Mouse (Mus musculus): ENCODE data around the gene Acpp.
"Not testable (repeated sequence)": the region's sequence is repeated elsewhere in the genome, so short reads cannot be mapped to it uniquely, and the experiment has no call there.

Gene Acpp

GRCm38 (mm10) chr9:104337183-104337931 is at the start of gene Acpp:
TSS of gene Acpp (minus strand) at chr9:104337748.
- in situ Hi-C loops (cut with MboI, MseI) = no loop called here

DNA sequence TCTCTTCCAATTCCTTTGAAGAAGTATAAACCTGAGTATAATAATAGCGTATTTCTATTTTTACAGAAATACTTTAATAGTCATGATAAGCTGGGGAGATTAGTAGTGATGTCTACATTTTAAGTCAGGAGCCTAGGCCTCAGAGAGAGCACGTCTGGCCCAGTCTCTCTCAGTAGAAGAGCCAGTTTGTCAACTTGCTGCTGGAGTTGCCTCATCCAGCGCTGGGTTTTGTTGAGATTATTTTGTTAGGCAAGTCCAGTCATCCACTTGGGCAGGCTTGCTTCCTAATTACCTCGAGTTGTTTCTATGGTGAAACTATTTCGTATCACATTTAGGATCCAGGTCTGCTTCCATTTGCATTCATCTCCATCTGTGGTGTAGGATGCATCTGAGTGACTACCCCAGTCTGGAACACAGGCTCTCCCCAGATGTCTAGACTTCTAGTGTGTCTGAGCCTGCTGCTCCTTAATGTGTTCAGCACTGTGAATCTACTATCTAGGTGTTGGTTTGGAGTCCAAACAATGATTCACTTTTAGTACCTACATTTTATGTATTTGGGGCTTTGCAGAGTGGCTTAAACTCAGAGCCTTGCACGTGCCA is 45.1 kb upstream of the Acpp start:
- in situ Hi-C loops (cut with MboI, MseI) = no loop called here

DNA sequence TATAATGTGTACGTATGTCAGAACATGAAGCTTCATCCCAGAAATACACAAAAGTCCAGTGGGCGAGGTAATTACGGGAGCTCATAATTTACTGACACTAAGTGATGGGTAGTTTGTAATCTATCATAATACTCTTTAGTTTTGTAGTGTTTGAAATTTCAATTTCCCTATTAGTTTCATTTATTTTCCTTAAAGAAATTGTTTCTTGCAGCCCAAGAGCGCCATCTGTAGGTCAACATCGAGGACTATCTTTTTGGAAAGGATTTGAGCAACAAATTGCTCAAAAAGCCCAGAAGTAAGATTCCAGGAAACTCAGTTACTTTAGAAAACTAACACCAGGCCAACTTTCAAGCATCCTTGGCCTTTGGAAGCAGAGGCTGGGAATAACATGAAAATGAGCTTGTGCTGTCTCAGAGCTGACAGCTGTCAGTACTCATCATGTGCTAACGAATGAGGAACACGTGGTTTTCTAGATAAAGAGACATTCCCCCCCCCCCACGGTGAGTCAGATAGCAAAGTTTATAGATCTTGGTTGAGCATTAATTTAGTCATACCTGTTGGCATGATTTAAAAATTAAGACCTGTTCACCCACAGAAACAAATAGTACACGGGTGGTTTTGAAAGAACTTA is 42.1 kb upstream of the Acpp start:
- in situ Hi-C loops (cut with MboI, MseI) = loop anchor here (5.0 kb wide), 1 partner anchor 62 kb away; no protein-coding TSS in a partner anchor

- in situ Hi-C loops (cut with MboI, MseI) = loop anchor here (5.0 kb wide), 1 partner anchor 58 kb away; no protein-coding TSS in a partner anchor
Measured at GRCm38 (mm10) chr9:104375573-104375972, 38.0 kb upstream of the Acpp start.

GRCm38 (mm10) chr9:104373253-104373652 is 35.7 kb upstream of the Acpp start:
- in situ Hi-C loops (cut with MboI, MseI) = no loop called here

DNA sequence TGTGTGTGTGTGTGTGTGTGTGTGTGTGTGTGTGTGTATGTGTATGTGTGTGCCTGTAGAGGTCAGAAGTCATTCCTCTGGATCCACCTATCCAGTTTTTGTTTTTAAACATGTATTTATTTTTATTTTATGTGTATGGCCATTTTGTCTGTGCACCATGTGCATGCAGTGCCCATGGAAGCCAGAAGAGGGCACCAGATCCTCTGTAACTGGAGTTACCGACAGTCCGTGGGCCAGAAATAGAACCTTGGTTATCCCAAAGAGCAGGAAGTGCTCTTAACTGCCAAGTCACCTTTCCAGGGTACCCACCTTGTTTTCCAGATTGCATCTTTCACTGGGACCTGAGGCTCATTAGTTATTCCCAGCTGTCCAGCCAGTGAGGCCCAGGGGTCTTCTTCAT is 29.4 kb upstream of the Acpp start:
- in situ Hi-C loops (cut with MboI, MseI) = no loop called here

DNA sequence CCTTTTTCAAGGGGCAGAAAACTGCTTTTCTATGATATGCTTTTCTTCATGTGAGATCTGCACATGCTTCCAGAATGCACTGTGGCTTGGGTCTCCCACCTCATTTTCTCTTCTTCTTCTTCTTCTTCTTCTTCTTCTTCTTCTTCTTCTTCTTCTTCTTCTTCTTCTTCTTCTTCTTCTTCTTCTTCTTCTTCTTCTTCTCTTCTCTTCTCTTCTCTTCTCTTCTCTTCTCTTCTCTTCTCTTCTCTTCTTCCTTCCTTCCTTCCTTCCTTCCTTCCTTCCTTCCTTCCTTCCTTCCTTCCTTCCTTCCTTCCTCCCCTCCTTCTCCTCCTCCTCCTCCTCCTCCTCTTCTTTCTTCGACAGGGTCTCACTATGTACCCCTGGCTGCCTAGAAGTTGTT is 24.4 kb upstream of the Acpp start:
- in situ Hi-C loops (cut with MboI, MseI) = not testable (repeated sequence)

DNA sequence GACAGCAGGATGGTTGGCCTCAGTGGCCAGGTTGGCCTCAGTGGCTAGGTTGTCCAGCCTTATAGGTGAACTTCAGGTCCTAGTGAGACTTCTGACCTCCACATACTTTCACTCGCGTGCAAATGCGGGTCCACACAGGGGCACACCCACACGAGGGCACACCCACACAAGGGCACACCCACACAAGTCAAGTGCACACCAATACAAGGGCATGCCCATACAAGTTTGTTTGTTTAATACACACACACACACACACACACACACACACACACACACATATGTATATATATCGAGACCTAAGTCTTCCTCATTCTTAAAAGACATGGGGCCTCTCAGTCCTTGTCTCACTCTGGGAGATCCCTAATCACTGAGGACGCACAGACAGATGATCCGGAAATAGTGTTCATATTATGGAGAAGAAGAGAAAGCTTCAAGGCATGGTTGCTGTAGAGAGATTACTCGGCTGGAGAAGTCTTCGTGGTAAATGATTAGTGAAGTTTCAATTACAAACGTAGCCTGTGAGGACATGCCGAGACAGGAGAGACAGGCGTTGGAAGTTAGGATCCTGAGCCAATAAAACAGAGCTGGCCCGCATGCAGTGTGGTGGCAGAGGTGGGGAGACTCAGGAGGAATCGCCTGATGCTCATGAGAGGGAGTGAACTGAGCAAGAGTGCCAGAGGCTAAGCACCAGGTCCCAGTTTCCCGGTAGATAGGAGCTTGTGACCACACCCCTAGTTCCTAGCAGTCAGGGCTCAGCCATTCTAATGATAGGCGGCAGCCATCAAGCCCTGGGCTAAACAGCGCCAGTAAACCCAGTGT is 23.7 kb upstream of the Acpp start:
- in situ Hi-C loops (cut with MboI, MseI) = no loop called here

DNA sequence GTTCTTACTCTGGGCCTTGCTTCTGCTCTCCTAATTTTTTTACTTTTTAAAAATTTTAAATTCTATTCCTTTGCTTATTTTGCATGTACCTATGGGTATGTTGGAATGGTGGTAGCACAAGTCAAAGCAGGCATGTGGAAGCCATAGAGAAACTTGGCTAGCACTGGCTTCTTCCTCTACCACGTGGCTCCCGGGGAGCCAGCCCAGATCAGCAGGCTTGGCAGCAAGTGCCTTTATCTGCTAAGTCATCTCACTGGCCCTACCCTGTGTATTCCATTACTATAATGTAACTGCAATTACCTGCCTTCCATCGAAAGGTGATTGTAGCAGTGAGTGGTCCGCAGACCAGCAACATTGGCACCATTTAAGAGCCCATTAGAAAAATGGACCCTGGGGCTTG is 22.8 kb upstream of the Acpp start:
- in situ Hi-C loops (cut with MboI, MseI) = no loop called here

GRCm38 (mm10) chr9:104355521-104356270 is 18.1 kb upstream of the Acpp start:
- in situ Hi-C loops (cut with MboI, MseI) = no loop called here

GRCm38 (mm10) chr9:104344136-104344535 is 6.6 kb upstream of the Acpp start:
- in situ Hi-C loops (cut with MboI, MseI) = no loop called here

- in situ Hi-C loops (cut with MboI, MseI) = no loop called here
Measured at GRCm38 (mm10) chr9:104339483-104339882, 1.9 kb upstream of the Acpp start.

DNA sequence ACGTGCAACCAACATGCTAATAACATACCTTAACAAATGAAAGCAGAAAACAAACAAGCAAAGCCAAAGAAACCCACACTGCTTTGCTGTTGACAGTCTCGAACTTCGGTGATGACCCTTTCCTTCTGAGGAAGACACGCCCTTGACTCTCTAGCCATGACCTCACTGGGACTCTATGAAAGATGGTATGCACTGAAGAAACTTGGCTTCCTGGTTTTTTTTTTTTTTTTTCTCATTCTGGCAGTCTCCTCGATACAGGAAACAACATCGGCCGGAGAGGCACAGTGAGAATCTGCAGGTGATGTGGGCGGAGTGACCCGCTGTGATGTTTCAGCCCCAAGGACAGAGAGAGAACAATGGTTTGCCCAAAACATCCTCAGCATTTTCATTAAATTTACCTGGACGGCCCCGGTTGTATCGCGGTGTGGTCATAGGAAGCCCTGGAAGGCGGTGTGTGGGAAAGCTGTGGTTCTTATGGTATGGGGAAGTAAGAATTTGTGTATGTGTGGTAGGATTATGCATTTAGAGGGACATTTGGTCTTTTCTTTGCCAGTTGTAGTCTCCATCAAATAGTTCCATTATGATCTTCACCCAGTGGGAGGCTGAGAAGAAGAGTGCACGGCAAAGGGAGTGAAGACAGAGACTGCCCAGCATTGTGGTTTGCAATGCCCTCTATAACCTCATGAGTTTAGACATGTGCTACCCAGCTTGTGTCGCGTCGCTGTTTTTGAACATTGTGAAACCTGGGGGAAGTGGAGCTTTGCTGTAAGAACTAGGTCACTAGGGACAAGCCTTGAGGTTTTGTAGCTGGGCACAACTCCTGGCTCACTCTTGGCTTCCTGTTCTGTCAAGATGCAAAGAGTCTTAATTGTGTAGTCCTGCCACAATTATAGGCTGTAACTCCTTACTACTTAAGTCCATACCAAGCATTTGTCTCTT is 1.2 kb upstream of the Acpp start:
- in situ Hi-C loops (cut with MboI, MseI) = no loop called here

DNA sequence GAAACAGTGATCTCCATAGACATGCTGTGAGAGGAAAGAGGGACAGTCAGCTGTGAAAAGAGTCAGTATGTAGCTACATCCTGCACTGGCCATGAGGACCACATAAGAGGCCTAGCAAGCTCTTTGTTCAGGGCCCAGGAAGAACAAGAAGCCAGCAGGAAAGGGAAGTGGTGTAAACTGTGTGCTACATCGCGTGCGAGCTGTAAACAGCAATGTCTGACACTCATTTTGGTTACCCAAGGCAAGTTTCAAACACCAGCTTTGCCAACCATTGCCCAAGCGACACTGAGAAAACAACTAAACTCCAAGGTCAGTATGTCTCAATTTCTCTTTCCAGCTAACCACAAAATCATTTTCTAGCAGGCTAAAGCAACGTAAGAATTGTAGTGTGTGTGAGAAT is 6.2 kb downstream of the Acpp start:
- in situ Hi-C loops (cut with MboI, MseI) = no loop called here

GRCm38 (mm10) chr9:104328655-104329054 is 8.9 kb downstream of the Acpp start:
- in situ Hi-C loops (cut with MboI, MseI) = no loop called here

GRCm38 (mm10) chr9:104321519-104321918 is 16.0 kb downstream of the Acpp start:
- in situ Hi-C loops (cut with MboI, MseI) = no loop called here

GRCm38 (mm10) chr9:104316351-104316750 is 21.2 kb downstream of the Acpp start:
- in situ Hi-C loops (cut with MboI, MseI) = loop anchor here (5.0 kb wide), 1 partner anchor 61 kb away; no protein-coding TSS in a partner anchor

DNA sequence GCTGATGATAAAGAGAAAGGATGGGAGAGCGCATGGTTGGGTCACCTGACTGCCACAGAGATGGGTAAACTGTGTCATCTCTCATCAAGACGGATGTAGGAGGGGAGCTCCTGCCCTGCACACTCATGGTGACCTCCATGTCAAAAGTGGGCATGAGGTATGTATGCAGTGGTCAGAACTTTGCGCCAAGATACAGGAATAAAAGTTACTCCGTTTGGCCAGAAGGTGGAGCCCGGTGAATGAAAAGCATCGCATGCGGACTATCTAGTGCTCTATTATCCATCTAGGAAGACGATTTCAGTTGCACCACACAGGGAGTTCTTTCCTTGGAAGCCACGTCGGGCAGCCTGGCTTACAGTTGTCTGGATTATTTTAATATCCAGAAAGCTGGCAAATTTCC is 22.0 kb downstream of the Acpp start:
- in situ Hi-C loops (cut with MboI, MseI) = loop anchor here (5.0 kb wide), 1 partner anchor 62 kb away; no protein-coding TSS in a partner anchor

GRCm38 (mm10) chr9:104306734-104307133 is 30.8 kb downstream of the Acpp start:
- in situ Hi-C loops (cut with MboI, MseI) = no loop called here
